Mouse (Mus musculus) midbrain, postnatal 0 days (tissue): ENCODE measurements at regions not wholly inside any gene's neighbourhood (a gene's known extent, or its start where the extent isn't known, plus 50 kb on each side); places are given as distances from the start of the nearest gene placed in this dataset.

Source experiments
- ATAC-seq: fragments of 200-750 bp; cut with Nextera tagmentation; 2 replicates; pipeline ENCODE4 v1.8.0; 2017; ENCODE audit warnings: moderate number of reproducible peaks, mild to moderate bottlenecking, moderate TSS enrichment, moderate library complexity; ENCODE audit not compliant: low FRiP score
- DNase-seq: peaks from one replicate; pipeline ENCODE4 v3.0.0-alpha.2; 2015; ENCODE audit warnings: low spot score
- H3K27ac ChIP-seq: fragments of 300-500 bp; sonication (generic); 2 replicates; pipeline ENCODE4 v1.5.1; 2014; ENCODE audit warnings: low read depth, mild to moderate bottlenecking, low read length, mixed read lengths
- H3K27me3 ChIP-seq: fragments of 300-500 bp; sonication (generic); 2 replicates; pipeline ENCODE4 v1.6.1; 2014; ENCODE audit warnings: low read length, control low read depth, mixed read lengths; ENCODE audit not compliant: insufficient read depth
- H3K36me3 ChIP-seq: fragments of 300-500 bp; sonication (generic); 2 replicates; pipeline ENCODE4 v1.6.1; 2014; ENCODE audit warnings: low read length, control low read depth, mixed read lengths; ENCODE audit not compliant: insufficient read depth
- H3K4me1 ChIP-seq: fragments of 300-500 bp; sonication (generic); 2 replicates; pipeline ENCODE4 v1.6.1; 2014; ENCODE audit warnings: mild to moderate bottlenecking, control low read depth, antibody characterized with exemption, low read length, mixed read lengths; ENCODE audit not compliant: insufficient read depth
- H3K4me2 ChIP-seq: fragments of 300-500 bp; sonication (generic); 2 replicates; pipeline ENCODE4 v1.6.1; 2014; ENCODE audit warnings: low read depth, mild to moderate bottlenecking, low read length, mixed read lengths; ENCODE audit not compliant: poor library complexity, severe bottlenecking
- H3K4me3 ChIP-seq: fragments of 300-500 bp; sonication (generic); 2 replicates; pipeline ENCODE4 v1.5.1; 2014; ENCODE audit warnings: low read depth, mild to moderate bottlenecking, low read length, moderate library complexity
- H3K9ac ChIP-seq: fragments of 300-500 bp; sonication (generic); replicated peaks from 2 replicates; pipeline ENCODE4 v1.6.1; 2014; ENCODE audit warnings: mild to moderate bottlenecking, low read length, moderate library complexity, mixed read lengths; ENCODE audit not compliant: poor library complexity, severe bottlenecking
- H3K9me3 ChIP-seq: fragments of 300-500 bp; sonication (generic); 2 replicates; pipeline ENCODE4 v1.6.1; 2016; ENCODE audit warnings: low read length, control low read depth
- CTCF ChIP-seq: IDR thresholded peaks from 2 replicates; pipeline ENCODE4 v1.5.1; 2016; ENCODE audit warnings: antibody characterized with exemption, mild to moderate bottlenecking
- WGBS: fragments of 180-500 bp; shearing (Covaris S2); extraction: QIAGEN DNeasy Blood & Tissue Kit; methylation state at CpG from one replicate; pipeline ENCODE4 v1.1.7; 2014; 5-methylcytosine and 5-hydroxymethylcytosine counted together

- no peak overlapping the region for H3K4me2 ChIP-seq
- DNase-seq, result no peak
- no peak for ATAC-seq
- H3K36me3 ChIP-seq, result no peaks in the 10 kb centered on the region
- H3K4me3 ChIP-seq, result no peak overlapping the region
- no peaks in the 10 kb centered on the region for H3K27me3 ChIP-seq
- no peak for TF ChIP-seq CTCF
- no peak overlapping the region for H3K27ac ChIP-seq
- 27% methylated on average over 13 of the region's 13 CpGs for WGBS
- H3K9ac ChIP-seq, result no peak overlapping the region
- H3K9me3 ChIP-seq, result no peaks in the 10 kb centered on the region
- H3K4me1 ChIP-seq, result no peaks in the 10 kb centered on the region
These were observed 444.2 kb upstream of the Tnp1 start for GRCm38 (mm10) chr1:73459754-73460534.

GRCm38 (mm10) chr1:73457261-73457660, 441.6 kb upstream of the Tnp1 start:
- no peak overlapping the region for H3K9ac ChIP-seq
- DNase-seq (no peak), ATAC-seq (no peak)
- H3K27me3 ChIP-seq, result no peaks in the 10 kb centered on the region
- H3K4me1 ChIP-seq, result no peaks in the 10 kb centered on the region
- no peak overlapping the region for H3K27ac ChIP-seq
- no peak overlapping the region for H3K4me2 ChIP-seq
- TF ChIP-seq CTCF, result no peak
- no peaks in the 10 kb centered on the region for H3K9me3 ChIP-seq
- no peaks in the 10 kb centered on the region for H3K36me3 ChIP-seq
- H3K4me3 ChIP-seq, result no peak overlapping the region
- 89% methylated on average over 2 of the region's 2 CpGs for WGBS

GRCm38 (mm10) chr1:73456359-73457062, 440.8 kb upstream of the Tnp1 start:
- no peak for DNase-seq
- no peak for ATAC-seq
- Histone ChIP-seq H3K4me1 (no peaks in the 10 kb centered on the region), H3K4me2 (no peak overlapping the region), H3K36me3 (no peaks in the 10 kb centered on the region), H3K9me3 (no peaks in the 10 kb centered on the region), H3K9ac (no peak overlapping the region), H3K27ac (no peak overlapping the region), H3K27me3 (no peaks in the 10 kb centered on the region), H3K4me3 (no peak overlapping the region)
- TF ChIP-seq CTCF, result no peak
- 87% methylated on average over 8 of the region's 8 CpGs for WGBS

- no peak for TF ChIP-seq CTCF
- H3K36me3 ChIP-seq, result no peaks in the 10 kb centered on the region
- H3K9ac ChIP-seq, result no peak overlapping the region
- DNase-seq (no peak), ATAC-seq (no peak)
- H3K4me1 ChIP-seq, result no peaks in the 10 kb centered on the region
- no peaks in the 10 kb centered on the region for H3K27me3 ChIP-seq
- no peak overlapping the region for H3K4me3 ChIP-seq
- no peak overlapping the region for H3K4me2 ChIP-seq
- H3K9me3 ChIP-seq, result no peaks in the 10 kb centered on the region
- no peak overlapping the region for H3K27ac ChIP-seq
- 47% methylated on average over 6 of the region's 6 CpGs for WGBS
These were observed 428.6 kb upstream of the Tnp1 start for GRCm38 (mm10) chr1:73444216-73444890.

- H3K27ac ChIP-seq, result no peak overlapping the region
- WGBS, result 67% methylated on average over 8 of the region's 8 CpGs
- H3K27me3 ChIP-seq, result no peaks in the 10 kb centered on the region
- no peaks in the 10 kb centered on the region for H3K36me3 ChIP-seq
- no peak for DNase-seq
- no peak for TF ChIP-seq CTCF
- no peaks in the 10 kb centered on the region for H3K4me1 ChIP-seq
- H3K9me3 ChIP-seq, result no peaks in the 10 kb centered on the region
- no peak overlapping the region for H3K9ac ChIP-seq
- ATAC-seq, result no peak
- no peak overlapping the region for H3K4me2 ChIP-seq
- H3K4me3 ChIP-seq, result no peak overlapping the region
These were observed 422.7 kb upstream of the Tnp1 start for GRCm38 (mm10) chr1:73438385-73438784.

- WGBS, result 88% methylated on average over 4 of the region's 4 CpGs
- Histone ChIP-seq H3K9ac (no peak overlapping the region), H3K4me2 (no peak overlapping the region), H3K9me3 (no peaks in the 10 kb centered on the region), H3K27ac (no peak overlapping the region), H3K4me3 (no peak overlapping the region), H3K27me3 (no peaks in the 10 kb centered on the region), H3K36me3 (no peaks in the 10 kb centered on the region), H3K4me1 (no peaks in the 10 kb centered on the region)
- TF ChIP-seq CTCF, result no peak
- ATAC-seq (no peak), DNase-seq (no peak)
These were observed 412.4 kb upstream of the Tnp1 start for GRCm38 (mm10) chr1:73428101-73428500.
